Mouse (Mus musculus) v-Abl transformed pro-B cells (cell line): ENCODE results near the gene Gm6337.
"Not testable (repeated sequence)": the region's sequence is repeated elsewhere in the genome, so short reads cannot be mapped to it uniquely, and the experiment has no call there.

Experiments used
- in situ Hi-C, 2 experiments: fragments of 400-800 bp; cut with MboI; formaldehyde crosslinking; loops; one replicate each; pipeline ENCODE4 v1.15.1; 2025; ENCODE audit not compliant: unreplicated experiment in 2 of 2

Gene Gm6337

GRCm38 (mm10) chr14:6058167-6058566, at the start of gene Gm6337:
Gene Gm6337 (minus strand): TSS chr14:6058267.
- in situ Hi-C loops, result not testable (repeated sequence)

GRCm38 (mm10) chr14:6107500-6107899, 49.4 kb upstream of the Gm6337 start:
- in situ Hi-C loops, result not testable (repeated sequence)

- in situ Hi-C loops, result not testable (repeated sequence)
Observed at GRCm38 (mm10) chr14:6093842-6094241, 35.8 kb upstream of the Gm6337 start, which contains the start of gene Gm8206. Gene Gm8206 (minus strand): TSS chr14:6093942.
